13 mouse cellular contexts compared by ENCODE assay signal in the genomic region with DNA sequence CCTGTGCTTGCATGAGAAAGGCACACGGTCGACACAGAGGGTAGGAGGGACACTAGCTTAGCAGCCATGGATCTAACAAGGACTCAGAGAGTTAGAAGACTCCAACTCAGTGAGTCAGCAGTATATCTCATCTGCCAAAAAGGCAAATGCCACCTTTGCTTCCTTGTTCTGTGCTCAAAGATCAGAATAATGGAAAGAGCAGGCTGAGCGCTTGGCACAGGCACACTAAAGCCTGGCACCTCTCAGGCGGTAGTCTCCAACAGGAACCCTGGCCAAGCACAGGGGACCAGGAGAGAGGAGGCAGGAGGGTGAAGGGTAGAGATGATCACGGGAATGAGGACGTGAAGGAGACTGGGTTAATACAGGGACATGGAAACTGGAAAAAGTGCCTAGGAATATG.
DNase-seq lines count a peak whose midpoint lies in the region.
"Had no signal": no experiment of that assay in that cellular context is flagged by ENCODE, and none has a peak within 500 bp of the region (broad histone marks: within the 10 kb centered on the region; RNA-seq: fewer than 3 reads in every experiment).

No protein-coding gene starts in this region.

- DNase-seq in heart, adult 11 months: peak; percentile 94
- no peak for DNase-seq in heart, postnatal 25 days (ENCODE audit: low spot score)
- peak; percentile 26 for DNase-seq in right cerebral cortex, adult 18-20 months
- DNase-seq in right cerebral cortex, postnatal 14 days: no peak
- peak; percentile 94 for DNase-seq in cerebellum, adult 9-10 months
- DNase-seq in thymus, postnatal 10 days (ENCODE audit: low spot score in 2 of 2): no peak
- no peak for DNase-seq in kidney, postnatal 36 days
- DNase-seq: adrenal gland, postnatal 25 days; B cell, adult 2 months; heart, postnatal 4 days; kidney, adult 8-10 months; kidney, postnatal 10 days; lung, postnatal 4 days had no signal

- intact Hi-C loops in heart, postnatal 25 days (cut with DNase I): no loop called here

Comparison
In these comparisons a context has a peak if more than half of its experiments do, and no peak if none do; other contexts are left out.
1. DNase-seq: peak in heart, adult 11 months (single experiment), right cerebral cortex, adult 18-20 months (single experiment) and cerebellum, adult 9-10 months (single experiment); none in heart, postnatal 25 days (single experiment), right cerebral cortex, postnatal 14 days (single experiment), thymus, postnatal 10 days (0 of 2) and kidney, postnatal 36 days (0 of 2).